Mouse (Mus musculus): ENCODE results near the gene Map2k5. TPM values are rescaled to one million over a fixed set of nuclear protein-coding genes. Genes with fewer than 3 reads are reported as not detected.
A peak's percentile ranks its signal among the peaks of the same experiment; 100 is the strongest.

The Map2k5 gene
- polyA plus RNA-seq, 1 experiment from 2014 or later: 20.6 TPM

DNA sequence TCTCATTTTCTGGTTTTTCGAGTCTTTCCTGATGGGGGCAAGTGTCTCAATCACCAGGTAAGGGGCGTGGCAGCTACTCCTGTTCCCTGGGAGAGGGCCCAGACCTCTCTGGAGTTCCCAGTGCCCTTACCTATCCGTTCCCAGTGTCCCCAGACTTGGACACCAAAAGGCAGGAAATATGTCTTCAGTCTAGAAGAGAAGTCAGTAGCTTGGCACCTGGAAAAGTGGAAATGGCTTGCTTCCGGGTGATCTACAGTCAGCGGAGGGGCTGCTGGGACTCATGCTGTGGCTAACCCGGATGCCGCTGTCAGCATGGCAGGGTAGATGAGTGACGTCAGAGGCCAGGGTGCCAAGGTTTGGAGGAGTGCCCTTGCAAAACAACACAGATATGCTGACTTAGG, 248.1 kb downstream of the Map2k5 start:
- no peak overlapping the region for H3K9ac ChIP-seq (ENCODE audit: low read length)
- no peak overlapping the region for H3K4me3 ChIP-seq (replicated peaks; ENCODE audit: low read length)
- no peaks in the 10 kb centered on the region for H3K9me3 ChIP-seq (replicated peaks; ENCODE audit: control insufficient read depth, low read length)
- H3K4me2 ChIP-seq (ENCODE audit: low read depth, low read length): no peak overlapping the region
- H3K27me3 ChIP-seq (ENCODE audit: control insufficient read depth, insufficient read depth, low read length): peaks cover 6% of the 10 kb centered on the region
- H3K27ac ChIP-seq (ENCODE audit: low read length): no peak overlapping the region
- H3K36me3 ChIP-seq (ENCODE audit: control insufficient read depth, insufficient read depth, low read length): no peaks in the 10 kb centered on the region
- 77% methylated on average over 8 of the region's 8 CpGs for WGBS
- 0 out of 2 replicates have a peak, but pooled peaks cover 4% of the 10 kb centered on the region for H3K4me1 ChIP-seq (ENCODE audit: control insufficient read depth, insufficient read depth, low read length)
- ATAC-seq (ENCODE audit: insufficient read depth, low FRiP score): no peak

GRCm38 (mm10) chr9:63124512-63124911, 253.2 kb downstream of the Map2k5 start:
- Histone ChIP-seq H3K27me3 (ENCODE audit: control insufficient read depth, insufficient read depth, low read length) (no peaks in the 10 kb centered on the region), H3K4me3 (replicated peaks; ENCODE audit: low read length) (no peak overlapping the region), H3K9ac (ENCODE audit: low read length) (no peak overlapping the region), H3K9me3 (replicated peaks; ENCODE audit: control insufficient read depth, low read length) (no peaks in the 10 kb centered on the region), H3K4me2 (ENCODE audit: low read depth, low read length) (no peak overlapping the region), H3K36me3 (ENCODE audit: control insufficient read depth, insufficient read depth, low read length) (no peaks in the 10 kb centered on the region), H3K27ac (ENCODE audit: low read length) (no peak overlapping the region), H3K4me1 (ENCODE audit: control insufficient read depth, insufficient read depth, low read length) (peaks cover 4% of the 10 kb centered on the region; the same call in 1 of the 2 replicates)
- WGBS: 31% methylated on average over 9 of the region's 9 CpGs
- no peak for ATAC-seq (ENCODE audit: insufficient read depth, low FRiP score)

DNA sequence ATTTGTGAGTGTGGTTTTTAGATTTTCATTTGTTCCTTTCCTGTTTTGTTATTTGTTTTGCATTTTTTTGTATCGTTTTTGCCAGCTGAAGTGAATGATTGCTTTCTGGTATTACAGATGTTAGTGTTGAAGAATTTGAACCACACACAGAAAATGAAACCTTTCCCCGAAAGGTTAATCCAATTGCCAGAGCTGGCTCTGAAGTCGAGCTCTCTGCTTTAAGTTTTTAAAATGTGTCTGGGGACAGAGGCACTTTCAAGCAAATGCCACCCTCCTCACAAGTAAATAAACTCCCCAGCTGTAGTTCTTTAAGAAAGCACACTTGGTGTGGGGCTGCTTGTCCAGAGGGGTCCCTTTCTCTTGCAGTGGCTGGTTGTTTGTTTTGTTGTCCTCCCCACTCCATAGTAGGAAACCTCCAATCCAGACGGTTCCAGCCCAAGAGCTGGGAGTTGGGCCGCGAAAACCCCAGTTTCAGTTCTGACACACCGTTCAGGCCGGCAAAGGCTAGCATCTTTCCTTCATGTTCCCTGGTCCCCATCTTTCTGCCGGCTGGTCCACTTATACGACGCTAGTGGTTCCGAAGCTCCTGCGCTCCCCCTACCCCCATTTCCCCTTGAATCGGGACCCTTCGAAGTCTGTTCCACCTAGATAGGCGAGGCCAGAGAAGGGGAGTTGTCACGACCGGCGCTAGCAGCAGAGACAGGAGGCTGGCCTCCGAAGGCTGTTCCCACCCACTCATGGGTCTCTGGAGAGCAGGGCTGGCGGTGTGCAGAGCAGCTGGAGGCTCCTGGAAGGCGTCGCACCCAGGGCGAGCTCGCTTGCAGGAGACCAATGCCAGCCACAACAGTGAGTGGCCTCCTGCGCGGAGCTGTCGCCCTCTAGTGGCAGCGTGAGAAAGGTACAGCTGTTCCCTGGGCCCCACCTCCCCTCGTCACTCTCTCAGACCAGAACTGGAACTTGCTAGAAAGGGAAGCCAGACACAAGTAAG, 254.0 kb downstream of the Map2k5 start:
- Histone ChIP-seq H3K9ac (ENCODE audit: low read length) (peak overlapping the region; percentile 78), H3K4me1 (ENCODE audit: control insufficient read depth, insufficient read depth, low read length) (peaks cover 4% of the 10 kb centered on the region; the same call in 1 of the 2 replicates), H3K36me3 (ENCODE audit: control insufficient read depth, insufficient read depth, low read length) (no peaks in the 10 kb centered on the region), H3K27ac (ENCODE audit: low read length) (peak overlapping the region; percentile 80), H3K4me2 (ENCODE audit: low read depth, low read length) (peak overlapping the region; percentile 86), H3K4me3 (replicated peaks; ENCODE audit: low read length) (peak overlapping the region; percentile 57), H3K9me3 (replicated peaks; ENCODE audit: control insufficient read depth, low read length) (no peaks in the 10 kb centered on the region), H3K27me3 (ENCODE audit: control insufficient read depth, insufficient read depth, low read length) (no peaks in the 10 kb centered on the region)
- peak; percentile 97 for ATAC-seq (ENCODE audit: insufficient read depth, low FRiP score)
- WGBS: 4% methylated on average over 30 of the region's 30 CpGs

DNA sequence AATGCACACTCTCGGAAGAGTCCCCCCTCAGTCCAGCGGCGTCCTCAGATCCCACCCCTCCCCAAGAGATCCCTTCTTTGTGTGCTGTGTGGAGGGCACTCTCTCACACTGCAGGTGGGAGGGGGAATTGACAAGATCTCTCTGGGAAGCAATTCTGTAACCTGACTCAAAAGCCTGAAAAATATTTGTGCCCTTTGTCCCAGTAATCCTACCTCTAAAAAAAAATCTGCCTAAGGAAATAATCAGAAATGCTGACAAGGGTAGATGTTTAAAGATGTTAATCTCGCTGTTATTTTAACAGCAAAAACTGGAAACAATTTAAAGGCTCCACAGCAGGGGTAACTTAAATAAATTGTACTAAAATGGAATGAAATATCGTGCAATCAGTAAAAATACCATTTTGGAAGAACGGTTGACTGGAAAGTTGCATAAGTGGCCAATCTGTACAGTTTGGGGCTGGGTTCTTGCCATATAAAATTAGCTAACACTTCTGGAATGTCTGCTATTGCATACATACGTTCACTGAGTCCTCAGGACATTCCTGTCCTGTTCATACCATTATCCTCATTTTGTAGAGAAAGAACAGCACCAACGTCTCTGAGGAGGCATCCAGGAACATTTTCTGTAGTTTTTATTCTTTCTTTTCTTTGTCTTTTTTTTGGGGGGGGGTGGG, 255.4 kb downstream of the Map2k5 start:
- Histone ChIP-seq H3K4me3 (replicated peaks; ENCODE audit: low read length) (no peak overlapping the region), H3K36me3 (ENCODE audit: control insufficient read depth, insufficient read depth, low read length) (no peaks in the 10 kb centered on the region), H3K27ac (ENCODE audit: low read length) (no peak overlapping the region), H3K4me1 (ENCODE audit: control insufficient read depth, insufficient read depth, low read length) (peaks cover 4% of the 10 kb centered on the region; the same call in 1 of the 2 replicates), H3K27me3 (ENCODE audit: control insufficient read depth, insufficient read depth, low read length) (no peaks in the 10 kb centered on the region), H3K9ac (ENCODE audit: low read length) (no peak overlapping the region), H3K4me2 (ENCODE audit: low read depth, low read length) (no peak overlapping the region), H3K9me3 (replicated peaks; ENCODE audit: control insufficient read depth, low read length) (no peaks in the 10 kb centered on the region)
- no peak for ATAC-seq (ENCODE audit: insufficient read depth, low FRiP score)
- 53% methylated on average over 8 of the region's 8 CpGs for WGBS

DNA sequence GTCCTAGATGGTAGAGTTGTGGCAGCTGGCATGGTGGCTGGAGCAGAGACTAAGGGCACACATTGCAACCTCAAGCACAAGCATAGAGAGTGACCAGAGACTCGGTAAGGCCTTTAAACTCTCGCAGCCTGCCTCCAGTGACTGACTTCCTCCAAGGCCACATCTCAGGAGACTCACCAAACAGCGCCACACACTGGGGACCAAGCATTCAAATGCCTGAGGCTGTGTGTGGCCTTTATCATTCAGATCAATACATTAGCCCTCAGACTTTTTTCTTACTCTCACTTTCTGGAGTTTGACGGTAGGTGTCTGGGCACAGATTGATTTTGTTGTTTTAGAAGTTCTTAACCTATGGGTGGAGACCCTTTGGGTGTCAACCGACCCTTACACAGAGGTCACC, 259.3 kb downstream of the Map2k5 start:
- Histone ChIP-seq H3K4me2 (ENCODE audit: low read depth, low read length) (no peak overlapping the region), H3K4me3 (replicated peaks; ENCODE audit: low read length) (no peak overlapping the region), H3K27me3 (ENCODE audit: control insufficient read depth, insufficient read depth, low read length) (no peaks in the 10 kb centered on the region), H3K9ac (ENCODE audit: low read length) (no peak overlapping the region), H3K27ac (ENCODE audit: low read length) (no peak overlapping the region), H3K9me3 (replicated peaks; ENCODE audit: control insufficient read depth, low read length) (no peaks in the 10 kb centered on the region), H3K36me3 (ENCODE audit: control insufficient read depth, insufficient read depth, low read length) (no peaks in the 10 kb centered on the region), H3K4me1 (ENCODE audit: control insufficient read depth, insufficient read depth, low read length) (peaks cover under 1% of the 10 kb centered on the region; the same call in 1 of the 2 replicates)
- no peak for ATAC-seq (ENCODE audit: insufficient read depth, low FRiP score)
- WGBS: 64% methylated on average over 5 of the region's 5 CpGs

Other genes with a start within 250 kb of the Map2k5 start
- not detected in 2 replicates for gene Skor1, start 228.9 kb downstream of the Map2k5 start, polyA plus RNA-seq (2015; fragmentation: Nextera tagmentation; extraction: Ambion mirVana)
- 33.3 and 37.3 TPM in 2 replicates for gene 2300009A05Rik, start 21.3 kb upstream of the Map2k5 start, polyA plus RNA-seq (2015; fragmentation: Nextera tagmentation; extraction: Ambion mirVana)
- gene Iqch, start 224.6 kb upstream of the Map2k5 start, polyA plus RNA-seq (2015; fragmentation: Nextera tagmentation; extraction: Ambion mirVana): 0.04 and 0.10 TPM in 2 replicates
- gene Aagab, start 224.8 kb upstream of the Map2k5 start, polyA plus RNA-seq (2015; fragmentation: Nextera tagmentation; extraction: Ambion mirVana): 32.6 and 40.8 TPM in 2 replicates

Measured in stomach, embryonic 16.5 days (tissue).